Mouse (Mus musculus) CH12F3 (cell line): ENCODE measurements around the gene Tulp4.

Source experiments
- in situ Hi-C: fragments of 300-500 bp; cut with MboI; formaldehyde crosslinking; loops from 2 replicates; pipeline ENCODE4 v1.14.3; 2020; ENCODE audit warnings: low sequenced_read_pairs

The Tulp4 gene

DNA sequence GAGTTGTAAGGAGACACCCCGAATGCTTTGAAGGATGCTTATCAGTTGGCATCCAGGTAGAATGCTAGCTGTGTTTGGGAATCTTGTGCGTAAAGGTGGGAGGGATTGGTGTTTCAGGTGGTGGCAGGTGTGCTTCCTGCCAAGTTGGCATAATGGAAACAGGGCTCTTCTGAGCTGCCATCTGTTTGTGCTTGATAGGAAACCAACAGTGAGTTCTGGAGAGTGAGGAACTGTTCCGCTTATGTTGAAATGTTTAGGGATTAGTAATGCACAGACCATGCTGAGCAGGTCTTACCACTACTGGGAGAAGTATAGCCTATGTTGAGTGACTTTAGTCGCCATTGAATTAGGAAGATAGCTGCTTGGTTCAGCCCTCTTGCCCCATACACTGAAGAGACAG, 12.6 kb downstream of the Tulp4 start:
- in situ Hi-C loops: no loop called here

DNA sequence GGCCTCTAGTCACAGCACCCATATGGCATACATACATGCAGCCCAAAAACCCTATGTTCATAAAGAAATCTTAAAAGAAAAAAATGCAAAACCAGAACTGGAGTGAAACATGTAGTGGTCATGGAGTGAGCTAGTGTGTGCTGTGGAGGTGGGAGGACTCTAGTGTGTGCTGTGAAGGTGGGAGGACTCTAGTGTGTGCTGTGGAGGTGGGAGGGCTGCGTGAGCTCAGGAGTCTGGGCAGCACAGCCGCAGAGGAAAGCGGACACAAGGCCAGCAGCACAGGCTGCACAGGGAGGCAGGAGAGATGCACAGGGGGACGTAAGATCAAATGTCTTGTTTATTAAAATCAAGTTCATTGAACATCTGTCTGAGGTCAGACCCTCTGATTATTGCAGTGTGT, 17.5 kb downstream of the Tulp4 start:
- in situ Hi-C loops: no loop called here

DNA sequence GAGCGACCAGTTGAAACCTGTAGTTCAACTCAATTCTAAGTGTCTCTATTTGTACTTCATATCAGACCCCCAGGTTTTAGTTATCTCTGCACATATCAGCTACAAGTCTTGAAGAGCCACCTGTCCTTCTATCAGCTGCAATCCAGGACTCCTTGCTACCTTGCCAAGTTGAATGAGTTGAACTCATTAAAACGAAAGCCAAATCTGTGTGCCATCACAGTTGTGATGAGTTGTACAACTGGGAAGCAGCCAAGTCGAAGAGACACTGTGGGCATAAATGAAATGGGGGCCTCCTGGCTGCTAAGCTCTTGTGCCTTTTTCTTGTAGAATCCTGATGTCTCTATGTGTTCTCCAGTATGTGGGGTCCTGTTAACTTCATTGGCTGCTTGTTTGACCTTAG, 19.2 kb downstream of the Tulp4 start:
- in situ Hi-C loops: no loop called here

DNA sequence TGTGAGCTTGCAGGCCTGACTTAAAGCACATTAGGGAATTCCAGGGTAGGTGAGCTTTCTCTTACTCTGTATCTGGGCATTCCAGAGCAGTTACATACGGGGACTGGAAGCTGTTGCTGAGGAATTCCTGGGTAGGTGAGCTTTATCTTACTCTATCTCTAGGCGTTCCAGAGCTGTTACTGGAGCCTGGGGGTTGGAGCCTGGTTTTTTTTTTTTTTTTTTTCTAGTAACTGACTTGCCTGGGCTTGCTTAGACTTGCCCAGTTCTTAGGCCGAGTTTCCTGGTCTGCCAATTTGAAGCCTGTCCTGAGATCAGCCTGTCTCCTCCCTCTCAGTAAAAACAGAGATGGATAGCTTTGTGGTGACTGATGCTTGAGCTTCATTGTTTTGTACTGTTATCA, 21.8 kb downstream of the Tulp4 start:
- in situ Hi-C loops: no loop called here

DNA sequence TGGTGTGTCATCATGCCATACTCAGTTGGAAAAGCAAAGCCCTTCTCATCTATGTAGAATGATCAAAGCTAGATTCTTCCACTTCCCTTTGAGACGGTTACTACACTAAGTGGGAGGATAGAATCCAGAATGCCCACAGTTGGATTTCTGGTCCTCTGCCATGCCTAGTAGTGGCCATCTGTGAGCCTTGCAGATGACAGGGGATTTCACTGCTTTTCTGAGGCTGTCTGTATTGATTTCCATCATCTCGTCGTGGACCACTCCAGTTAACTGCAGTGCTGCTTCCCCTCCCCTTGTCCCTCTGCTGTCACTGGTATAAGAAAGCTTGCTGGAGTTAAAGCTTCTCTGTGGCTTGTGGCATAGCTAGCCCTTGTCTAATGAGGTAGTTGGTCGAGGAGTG, 23.1 kb downstream of the Tulp4 start:
- in situ Hi-C loops: no loop called here

DNA sequence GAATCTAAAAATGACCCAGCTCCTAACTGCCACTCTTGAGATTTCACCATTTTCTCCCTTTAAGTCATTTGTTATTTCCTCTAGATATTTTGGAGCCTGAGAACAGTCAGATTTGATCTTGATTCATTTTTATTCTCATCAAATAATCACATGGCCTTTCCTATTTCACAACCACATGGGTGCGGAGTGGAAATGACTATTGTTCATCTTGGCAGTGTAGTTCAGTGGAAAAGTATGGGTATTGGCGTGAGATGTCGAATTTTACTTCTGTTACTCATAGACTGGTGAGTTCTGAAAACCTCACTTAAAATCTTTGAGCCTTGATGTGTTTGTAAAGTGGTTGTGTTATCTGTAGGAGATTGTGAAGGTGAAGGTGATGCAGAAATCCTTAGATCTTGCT, 24.8 kb downstream of the Tulp4 start:
- in situ Hi-C loops: no loop called here

DNA sequence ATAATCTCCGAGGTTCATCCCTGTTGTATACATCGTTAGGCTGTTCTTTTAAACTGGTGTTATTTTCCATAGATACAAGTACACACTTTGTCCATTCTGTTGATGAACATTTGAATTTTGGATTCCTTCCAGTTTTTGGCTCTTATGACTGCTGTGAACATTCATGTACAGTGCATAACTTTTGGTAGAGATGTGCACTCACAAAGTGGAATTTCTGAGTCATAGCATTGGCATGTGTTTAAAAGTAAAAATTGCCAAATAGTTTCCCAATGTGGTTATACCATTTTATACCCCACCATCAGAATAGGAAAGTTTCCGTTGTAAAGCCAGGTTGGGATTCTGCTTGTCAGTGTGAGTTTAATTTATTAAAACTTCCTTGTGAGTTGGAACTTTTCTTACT, 34.6 kb downstream of the Tulp4 start:
- in situ Hi-C loops: no loop called here

DNA sequence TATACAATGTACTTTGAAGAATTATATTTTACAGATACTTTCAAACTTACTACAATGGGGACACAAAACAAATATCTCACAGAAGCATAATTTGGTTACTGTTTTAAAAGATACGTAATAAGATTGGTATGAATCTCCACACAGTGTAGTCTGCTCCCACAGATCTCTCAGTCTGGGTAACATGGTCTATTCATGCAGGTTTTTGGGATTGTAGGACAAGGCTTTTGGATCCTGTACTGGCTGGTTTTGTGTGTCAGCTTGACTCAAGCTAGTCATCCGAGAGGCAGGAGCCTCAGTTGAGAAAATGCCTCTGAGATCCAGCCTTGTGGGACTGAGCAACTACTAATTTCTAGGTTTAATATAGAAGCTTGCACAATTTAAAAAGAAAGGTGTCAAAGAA, 35.1 kb downstream of the Tulp4 start:
- in situ Hi-C loops: no loop called here

DNA sequence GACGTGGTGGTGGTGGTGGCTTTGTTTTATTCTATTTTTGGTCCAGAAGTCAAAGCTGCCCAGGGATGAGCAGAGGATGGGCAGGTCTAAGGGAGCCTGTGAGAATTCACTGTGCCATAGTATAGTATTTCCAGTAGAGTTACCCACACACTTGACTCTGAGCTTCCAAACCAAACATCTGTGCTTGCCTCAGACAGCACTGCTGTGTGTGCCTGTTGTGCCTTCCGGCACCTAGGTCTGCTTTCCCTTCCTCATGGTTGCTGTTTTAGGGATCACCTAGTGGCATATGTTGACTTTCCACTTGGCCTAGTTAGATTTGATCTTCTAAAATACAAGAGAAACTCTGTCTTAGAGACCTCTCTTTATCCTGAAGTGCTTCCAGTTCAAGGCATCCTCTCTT, 39.0 kb downstream of the Tulp4 start:
- in situ Hi-C loops: no loop called here

DNA sequence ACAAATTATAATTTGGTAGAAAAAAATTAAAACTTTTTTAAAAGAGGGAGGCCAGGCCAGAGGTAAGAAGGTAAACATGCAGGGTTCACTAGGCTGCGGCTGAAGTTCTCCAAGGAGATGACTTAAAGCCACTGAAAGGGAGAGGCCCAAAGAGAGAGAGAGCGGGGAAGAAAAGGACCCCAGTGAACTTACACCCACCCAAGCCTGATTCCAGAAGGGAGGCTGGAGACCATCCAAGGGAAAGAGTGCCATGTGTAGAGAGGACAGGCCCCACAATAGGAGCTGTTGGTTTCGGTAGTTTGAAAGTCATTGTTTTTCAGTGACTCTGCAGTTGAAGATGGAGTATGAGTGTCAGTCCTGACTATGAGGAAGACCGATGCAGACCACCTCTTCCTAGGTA, 46.7 kb downstream of the Tulp4 start:
- in situ Hi-C loops: no loop called here

DNA sequence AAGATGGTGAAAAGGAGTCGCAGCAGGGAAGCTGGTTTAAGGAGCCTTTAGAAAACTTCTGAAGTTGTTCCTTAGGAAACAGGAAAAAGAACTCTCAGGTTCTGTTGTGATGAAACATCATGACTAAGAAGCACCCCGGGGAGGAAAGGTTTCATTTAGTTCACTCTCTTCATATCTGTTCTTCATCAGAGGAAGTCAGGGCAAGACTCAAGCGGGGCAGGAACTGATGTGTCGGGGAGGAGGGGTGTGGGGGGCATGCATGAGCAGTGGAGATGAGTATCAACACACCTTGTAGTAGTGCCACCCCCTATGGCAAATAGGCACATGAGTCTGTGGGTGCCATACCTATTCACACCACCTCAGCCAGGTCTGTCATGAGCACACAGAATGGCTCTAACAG, 47.3 kb downstream of the Tulp4 start:
- in situ Hi-C loops: no loop called here

DNA sequence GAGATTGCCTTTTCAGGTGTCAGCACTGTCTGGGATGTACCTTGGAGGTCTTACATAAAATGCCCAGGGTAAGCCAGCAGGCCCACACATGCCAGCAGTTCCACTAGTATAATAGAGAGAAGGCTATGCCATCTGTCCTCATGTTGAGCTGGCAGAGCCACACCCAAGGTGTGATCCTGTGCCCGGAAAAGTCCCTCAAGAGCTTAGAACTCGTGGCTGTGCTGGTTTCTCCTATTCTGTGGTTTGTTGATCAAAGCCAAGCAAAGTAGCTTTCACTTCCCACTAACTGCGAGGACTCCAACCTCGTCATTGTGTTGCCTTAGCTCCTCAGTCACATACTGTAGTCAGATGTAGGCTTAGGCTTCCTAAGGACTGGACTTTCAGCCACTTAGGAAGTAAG, 48.1 kb downstream of the Tulp4 start:
- in situ Hi-C loops: no loop called here

DNA sequence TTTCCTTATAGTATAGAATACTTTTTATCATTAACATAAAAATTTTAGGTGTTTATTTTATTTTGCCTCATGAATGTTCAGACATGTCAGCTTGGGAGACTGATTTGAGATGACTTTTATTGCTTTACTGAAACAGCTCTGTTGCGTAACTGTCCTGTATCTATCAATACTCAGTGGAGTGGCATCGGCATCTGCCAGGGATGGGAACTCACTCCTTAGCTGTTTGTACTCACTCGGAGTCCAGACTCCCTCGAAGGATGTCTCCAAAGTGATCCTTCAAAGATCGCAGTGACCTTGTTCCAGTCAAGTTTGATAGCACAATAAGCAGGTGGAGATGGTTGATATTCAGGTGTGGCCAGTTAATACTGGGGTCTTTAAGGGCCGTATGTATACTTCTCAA, 54.3 kb downstream of the Tulp4 start:
- in situ Hi-C loops: no loop called here

DNA sequence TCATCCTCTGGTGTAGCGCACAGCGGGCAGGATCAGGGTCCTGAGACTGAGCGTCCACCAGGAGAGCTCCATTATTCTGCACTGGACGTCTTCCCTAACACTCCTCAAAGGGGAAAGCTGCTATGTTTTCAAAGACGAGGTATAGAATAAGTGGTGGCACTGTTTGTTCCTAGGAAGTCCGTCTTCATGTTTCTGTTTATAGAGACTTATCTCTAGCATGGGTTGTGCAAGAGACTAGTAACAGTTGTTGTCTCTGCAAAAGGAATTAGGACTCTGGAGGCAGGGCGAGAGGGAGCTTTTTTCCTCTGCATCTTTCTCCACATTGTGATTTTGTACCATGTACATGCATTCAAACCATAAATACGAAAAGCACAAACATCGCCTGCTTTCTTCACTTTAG, 55.7 kb downstream of the Tulp4 start:
- in situ Hi-C loops: no loop called here

DNA sequence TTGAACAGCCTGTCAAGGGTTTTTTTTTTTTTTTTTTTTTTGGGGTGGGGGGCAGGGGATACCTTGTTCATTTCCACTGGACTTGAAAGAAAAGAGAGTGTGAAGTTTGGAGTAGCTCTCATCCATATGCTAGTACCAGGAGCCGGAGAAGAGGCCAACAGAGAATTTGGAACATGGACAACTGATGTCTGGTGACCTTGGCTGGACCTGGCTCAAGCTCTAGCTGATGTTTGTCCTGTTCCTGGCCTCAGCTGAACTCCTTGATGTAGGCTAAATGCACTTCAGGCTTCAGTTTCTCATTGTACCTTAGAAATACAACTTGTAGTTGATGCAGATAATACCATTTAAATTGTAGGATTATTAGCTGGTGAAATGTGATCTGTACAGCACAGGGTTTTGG, 56.5 kb downstream of the Tulp4 start:
- in situ Hi-C loops: no loop called here

DNA sequence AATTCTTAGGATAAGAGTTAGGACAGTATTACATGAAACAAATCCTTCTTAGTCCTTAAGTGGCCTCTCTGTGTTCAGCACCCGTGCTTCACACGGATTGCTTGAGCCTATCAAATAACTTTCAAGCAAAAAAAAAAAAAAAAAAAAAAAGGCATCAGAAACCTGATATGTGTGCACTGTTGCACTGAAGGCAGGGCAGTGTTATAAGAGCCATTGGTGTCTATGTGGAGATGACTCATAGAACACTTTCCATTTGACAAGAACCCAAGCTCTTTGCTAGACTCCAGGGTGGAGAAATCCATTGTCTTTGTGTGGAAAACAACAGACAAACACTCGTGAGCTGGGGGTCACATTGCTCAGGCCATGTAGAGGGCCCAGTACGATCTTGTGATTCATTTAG, 58.7 kb downstream of the Tulp4 start:
- in situ Hi-C loops: no loop called here

DNA sequence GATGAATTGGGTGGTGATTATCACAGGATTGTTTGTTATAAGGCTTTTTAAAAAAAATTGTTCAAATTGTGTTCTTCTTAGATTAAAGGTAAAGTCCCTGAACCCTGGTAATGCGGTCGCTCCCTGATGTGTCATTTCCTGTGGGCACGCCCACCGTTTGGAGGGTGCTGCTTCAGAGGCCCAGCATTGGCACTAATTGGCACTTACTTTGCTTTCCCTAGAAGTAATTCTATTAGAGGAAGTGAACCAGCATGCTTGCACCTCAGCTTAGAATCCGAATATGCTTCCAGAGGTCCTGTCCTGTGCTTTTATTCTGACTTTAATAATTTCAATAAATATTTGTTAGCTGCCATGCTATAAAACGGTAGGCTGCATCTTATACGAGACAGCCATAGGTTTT, 66.2 kb downstream of the Tulp4 start:
- in situ Hi-C loops: no loop called here

DNA sequence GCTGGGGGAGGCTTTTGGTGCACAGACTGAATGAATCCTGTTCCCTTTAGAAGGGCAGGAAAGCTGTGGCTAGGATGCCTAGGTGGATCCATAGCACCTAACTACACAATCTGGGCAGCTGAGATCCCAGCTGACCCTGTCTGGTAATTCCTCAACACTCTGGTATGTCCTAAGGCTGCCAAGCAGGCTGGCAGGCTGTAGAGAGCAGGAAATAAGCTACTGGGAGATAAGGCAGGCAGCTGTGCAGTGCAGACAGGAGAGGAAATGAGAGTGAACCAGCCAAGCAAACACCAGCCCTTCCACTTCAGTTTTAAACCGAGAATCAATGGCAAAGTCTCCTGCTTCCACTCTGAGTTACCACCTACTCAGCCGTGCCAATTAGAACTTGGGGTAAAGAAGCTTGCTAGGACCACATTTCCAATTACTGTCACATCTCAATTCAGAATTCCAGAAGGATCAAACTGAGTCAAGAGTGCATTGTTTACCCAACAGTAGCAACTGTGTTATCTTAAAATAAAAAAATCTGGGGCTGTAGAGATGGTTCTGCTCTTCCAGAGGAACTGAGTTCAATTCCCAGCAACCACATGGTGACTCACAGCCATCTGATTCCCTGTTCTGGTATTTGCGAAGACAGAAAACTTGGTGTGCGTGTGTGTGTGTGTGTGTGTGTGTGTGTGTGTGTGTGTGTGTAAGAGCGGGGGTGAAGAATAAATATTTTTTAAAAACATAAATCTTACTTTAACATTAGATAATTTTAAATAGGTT, 66.9 kb downstream of the Tulp4 start:
- in situ Hi-C loops: no loop called here

DNA sequence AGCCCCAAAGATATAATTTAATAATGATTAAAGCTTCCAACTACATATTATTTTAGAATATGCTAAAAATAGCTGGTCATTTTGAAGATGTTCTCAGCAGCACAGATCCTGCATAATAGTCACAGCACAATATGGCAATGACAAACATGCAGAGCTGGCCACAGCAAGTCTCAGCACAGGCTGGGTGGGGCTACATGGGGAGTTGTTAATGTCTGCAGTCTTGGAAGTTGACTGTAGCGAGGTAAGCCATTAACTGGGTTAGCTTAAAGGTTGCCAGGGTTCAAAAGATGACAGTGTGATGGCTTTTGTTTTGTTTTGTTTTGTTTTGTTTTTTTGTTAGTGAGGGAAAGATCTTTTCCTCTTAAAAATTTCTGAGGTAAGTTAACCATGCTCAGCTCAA, 68.3 kb downstream of the Tulp4 start:
- in situ Hi-C loops: no loop called here

DNA sequence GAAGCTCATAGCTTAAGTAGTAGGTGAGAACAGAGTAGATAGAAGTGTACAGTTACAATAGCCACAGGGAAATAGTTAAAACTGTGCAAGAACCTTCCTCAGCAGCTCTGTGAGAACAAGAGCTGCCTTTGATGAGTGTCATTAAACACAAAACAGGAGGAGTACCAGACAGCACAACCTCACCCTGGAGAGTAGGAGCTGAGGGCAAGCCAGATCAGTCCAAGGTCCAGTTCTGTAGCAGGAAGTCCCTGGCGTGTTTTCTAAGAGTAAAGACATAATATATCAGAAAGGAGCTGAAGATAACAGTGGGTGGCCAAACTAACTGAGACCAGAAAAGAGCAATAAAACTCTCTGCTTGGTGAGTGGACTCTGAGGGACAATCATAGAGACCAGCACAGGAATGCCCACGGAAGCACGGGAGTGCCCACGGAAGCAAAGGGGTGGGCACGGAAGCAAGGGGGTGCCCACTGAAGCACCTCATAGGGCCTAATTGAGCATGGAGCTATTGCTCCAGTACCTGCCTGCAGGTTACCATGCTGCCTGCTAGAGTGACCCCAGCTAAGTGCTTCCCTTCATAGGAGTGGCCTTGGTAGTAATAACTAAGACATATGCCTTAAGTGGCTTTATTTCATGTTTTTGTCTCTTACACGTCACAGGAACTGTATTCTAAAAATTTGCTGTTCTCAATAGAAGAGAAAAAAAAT, 72.5 kb downstream of the Tulp4 start:
- in situ Hi-C loops: no loop called here

DNA sequence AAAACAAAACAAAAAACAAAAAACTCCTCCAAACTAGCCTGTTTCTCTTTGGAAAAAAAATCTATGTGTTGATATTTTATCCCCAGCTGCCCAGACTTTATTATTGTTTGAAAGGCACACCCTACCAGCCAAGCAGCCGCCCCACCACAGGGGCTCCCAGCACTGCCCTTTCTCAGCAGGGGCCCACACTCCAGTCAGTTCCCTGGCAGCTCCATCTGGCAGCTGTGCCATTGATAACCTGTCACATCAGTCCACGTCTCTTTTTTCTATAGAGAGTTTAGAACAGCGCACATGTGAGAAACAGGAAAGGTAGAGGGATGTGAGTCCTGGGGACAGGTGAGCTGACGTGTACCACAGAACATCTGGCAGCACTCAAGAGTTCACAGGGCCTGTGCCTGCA, 73.2 kb downstream of the Tulp4 start:
- in situ Hi-C loops: no loop called here

DNA sequence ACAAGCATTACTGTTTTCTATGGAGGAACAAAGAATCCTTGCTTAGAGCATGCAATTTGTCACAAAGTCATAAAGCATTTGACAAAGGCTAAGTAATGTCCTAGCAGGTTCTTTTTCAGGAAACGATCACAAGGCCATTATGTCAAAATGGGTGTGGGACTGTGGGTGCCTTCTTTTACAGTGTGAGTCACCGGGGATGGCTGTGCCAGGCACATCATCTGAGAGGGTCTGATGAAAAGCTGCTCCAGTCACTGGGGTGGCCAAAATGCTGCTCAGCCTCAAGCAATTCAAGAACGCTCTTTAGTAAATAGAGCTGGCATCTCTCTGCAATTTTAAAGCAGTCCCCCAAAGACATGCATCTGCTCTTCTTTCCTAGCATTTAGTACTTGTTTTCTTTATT, 74.2 kb downstream of the Tulp4 start:
- in situ Hi-C loops: no loop called here

DNA sequence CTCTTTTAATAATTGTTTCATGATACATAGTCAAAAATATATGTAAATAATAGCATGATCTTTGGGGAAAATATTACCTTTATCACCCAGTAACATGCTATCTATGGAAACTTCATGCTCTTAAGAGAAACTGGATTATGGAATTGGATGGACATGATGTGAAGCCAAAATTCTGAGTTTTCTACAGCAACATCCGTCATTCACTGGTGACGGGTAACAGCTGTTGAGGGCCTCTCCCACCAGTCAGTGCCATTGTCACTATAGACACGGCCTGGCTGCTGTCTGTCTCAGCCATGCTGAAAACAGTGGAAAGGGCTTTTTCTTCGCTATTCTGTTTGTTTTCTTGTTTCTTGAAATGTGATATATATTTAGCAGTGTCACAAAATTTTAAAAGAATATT, 76.5 kb downstream of the Tulp4 start:
- in situ Hi-C loops: no loop called here
